Mouse (Mus musculus) spleen, adult 2 months (tissue): ENCODE measurements around the gene Mstn. TPM values are rescaled to one million over a fixed set of nuclear protein-coding genes. Genes with fewer than 3 reads are reported as not detected.

Source experiments
- DNase-seq, 2 experiments: peaks; one replicate each; pipeline versions ENCODE4 v3.0.0 to v3.0.0-alpha.2; 2012 to 2021; ENCODE audit warnings: low spot score in 2 of 2, low read depth in 1 of 2
- H3K27ac ChIP-seq: fragments of 200-500 bp; 2 replicates; pipeline ENCODE4 v1.5.1; 2012; ENCODE audit warnings: low read length, inconsistent platforms; ENCODE audit not compliant: insufficient read depth
- H3K27me3 ChIP-seq: fragments of 200-500 bp; 2 replicates; pipeline ENCODE4 v1.6.1; 2012; ENCODE audit warnings: mild to moderate bottlenecking, moderate library complexity, low read length, inconsistent platforms; ENCODE audit not compliant: control insufficient read depth, insufficient read depth
- H3K36me3 ChIP-seq: fragments of 200-500 bp; 2 replicates; pipeline ENCODE4 v1.6.1; 2012; ENCODE audit warnings: mild to moderate bottlenecking, low read length, inconsistent platforms; ENCODE audit not compliant: control insufficient read depth, insufficient read depth
- H3K4me1 ChIP-seq: fragments of 200-500 bp; 2 replicates; pipeline ENCODE4 v1.6.1; 2011; ENCODE audit warnings: inconsistent platforms; ENCODE audit not compliant: control insufficient read depth, insufficient read depth, insufficient read length
- H3K4me3 ChIP-seq: fragments of 200-500 bp; 2 replicates; pipeline ENCODE4 v1.5.1; 2011; ENCODE audit warnings: mild to moderate bottlenecking, inconsistent platforms; ENCODE audit not compliant: insufficient read depth, insufficient read length; ENCODE audit errors: extremely low read depth
- CTCF ChIP-seq: fragments of 200-500 bp; IDR thresholded peaks from 2 replicates; pipeline ENCODE4 v1.5.1; 2011; ENCODE audit warnings: mild to moderate bottlenecking, inconsistent platforms; ENCODE audit not compliant: insufficient read depth, insufficient read length, insufficient replicate concordance; ENCODE audit errors: extremely low read depth
- POLR2A ChIP-seq: fragments of 200-500 bp; IDR thresholded peaks from 2 replicates; pipeline ENCODE4 v1.6.1; 2011; ENCODE audit warnings: low read depth, low read length, inconsistent platforms
- WGBS: fragments of 180-500 bp; shearing (Covaris S2); methylation state at CpG from one replicate; pipeline ENCODE4 v1.1.7; 2018; 5-methylcytosine and 5-hydroxymethylcytosine counted together
- polyA plus RNA-seq: library from polyadenylated mRNA; depleted of rRNA; stranded (reverse); fragments of >200 nt; gene quantifications from 2 replicates; pipeline ENCODE4 v1.2.3, GENCODE M21; 2012

The Mstn gene
- polyA plus RNA-seq, 1 experiment: not detected

- no peak overlapping the region for H3K27ac ChIP-seq
- no peaks in the 10 kb centered on the region for H3K4me1 ChIP-seq
- no peaks in the 10 kb centered on the region for H3K27me3 ChIP-seq
- DNase-seq: no peak
- H3K36me3 ChIP-seq: no peaks in the 10 kb centered on the region
- H3K4me3 ChIP-seq: no peak overlapping the region
- TF ChIP-seq POLR2A: no peak
- TF ChIP-seq CTCF: no peak
- 80% methylated on average over 5 of the region's 5 CpGs for WGBS
These were observed 8.5 kb downstream of the Mstn start for GRCm38 (mm10) chr1:53069726-53070514.

GRCm38 (mm10) chr1:53070664-53071175, 9.3 kb downstream of the Mstn start:
- Histone ChIP-seq H3K4me1 (no peaks in the 10 kb centered on the region), H3K4me3 (no peak overlapping the region), H3K36me3 (no peaks in the 10 kb centered on the region), H3K27me3 (no peaks in the 10 kb centered on the region), H3K27ac (no peak overlapping the region)
- no peak for TF ChIP-seq CTCF
- no peak for DNase-seq
- WGBS: 86% methylated on average over 1 of the region's 1 CpGs

- Histone ChIP-seq H3K4me3 (no peak overlapping the region), H3K4me1 (no peaks in the 10 kb centered on the region), H3K27ac (no peak overlapping the region), H3K27me3 (no peaks in the 10 kb centered on the region), H3K36me3 (no peaks in the 10 kb centered on the region)
- DNase-seq: no peak
- WGBS: 87% methylated on average over 3 of the region's 3 CpGs
- TF ChIP-seq CTCF (no peak), POLR2A (no peak)
These were observed 15.2 kb downstream of the Mstn start for GRCm38 (mm10) chr1:53076656-53077055.

- H3K36me3 ChIP-seq: no peaks in the 10 kb centered on the region
- TF ChIP-seq CTCF (no peak), POLR2A (no peak)
- 85% methylated on average over 2 of the region's 2 CpGs for WGBS
- DNase-seq: no peak
- no peak overlapping the region for H3K4me3 ChIP-seq
- H3K27ac ChIP-seq: no peak overlapping the region
- no peaks in the 10 kb centered on the region for H3K4me1 ChIP-seq
- no peaks in the 10 kb centered on the region for H3K27me3 ChIP-seq
These were observed 18.4 kb downstream of the Mstn start for GRCm38 (mm10) chr1:53079876-53080275.

GRCm38 (mm10) chr1:53080603-53081002, 19.2 kb downstream of the Mstn start:
- Histone ChIP-seq H3K36me3 (no peaks in the 10 kb centered on the region), H3K4me1 (no peaks in the 10 kb centered on the region), H3K27me3 (no peaks in the 10 kb centered on the region), H3K4me3 (no peak overlapping the region), H3K27ac (no peak overlapping the region)
- TF ChIP-seq POLR2A (no peak), CTCF (no peak)
- 78% methylated on average over 3 of the region's 3 CpGs for WGBS
- DNase-seq: no peak

- 88% methylated on average over 15 of the region's 15 CpGs for WGBS
- Histone ChIP-seq H3K4me1 (no peaks in the 10 kb centered on the region), H3K36me3 (no peaks in the 10 kb centered on the region), H3K4me3 (no peak overlapping the region), H3K27me3 (no peaks in the 10 kb centered on the region), H3K27ac (no peak overlapping the region)
- TF ChIP-seq POLR2A (no peak), CTCF (no peak)
- DNase-seq: no peak
These were observed 23.8 kb downstream of the Mstn start for GRCm38 (mm10) chr1:53085256-53085655.

GRCm38 (mm10) chr1:53085991-53086390, 24.6 kb downstream of the Mstn start:
- Histone ChIP-seq H3K4me3 (no peak overlapping the region), H3K27me3 (no peaks in the 10 kb centered on the region), H3K36me3 (no peaks in the 10 kb centered on the region), H3K27ac (no peak overlapping the region), H3K4me1 (no peaks in the 10 kb centered on the region)
- no peak for TF ChIP-seq POLR2A
- no peak for TF ChIP-seq CTCF
- DNase-seq: no peak
- WGBS: 68% methylated on average over 4 of the region's 4 CpGs
